Mouse (Mus musculus): Measurements from ENCODE around the gene Ceacam20.
"Not testable (repeated sequence)": the region's sequence is repeated elsewhere in the genome, so short reads cannot be mapped to it uniquely, and the experiment has no call there.

GRCm38 (mm10) chr7:19991165-19991564 lies 26.0 kb downstream of the Ceacam20 start, which contains the start of gene Nlrp9b:
- not testable (repeated sequence) for TF ChIP-seq CTCF, POLR2A (IDR thresholded peaks at IDR 0.05; ENCODE audit: extremely low read depth, insufficient read depth, low read length)
